Mouse (Mus musculus): ENCODE measurements around the gene Tada2b.

GRCm38 (mm10) chr5:36457706-36458105 is 26.4 kb downstream of the Tada2b start:
- TF ChIP-seq POLR2A (IDR thresholded peaks at IDR 0.05; ENCODE audit: low read depth, low read length) (no peak), CTCF (conservative IDR thresholded peaks at IDR 0.05; ENCODE audit: insufficient read depth, insufficient read length, low read depth, low read length) (no peak)

Measured in kidney, adult 2 months (tissue).